Mouse (Mus musculus) testis, adult 2 months (tissue): ENCODE results near the gene Man2b2. TPM values are rescaled to one million over a fixed set of nuclear protein-coding genes. Genes with fewer than 3 reads are reported as not detected.
A peak's percentile ranks its signal among the peaks of the same experiment; 100 is the strongest.
"Not testable (repeated sequence)": the region's sequence is repeated elsewhere in the genome, so short reads cannot be mapped to it uniquely, and the experiment has no call there.

ENCODE experiments used
- H3K27ac ChIP-seq: fragments of 200-500 bp; 2 replicates; pipeline ENCODE4 v1.5.1; 2012; ENCODE audit warnings: low read depth, low read length; ENCODE audit not compliant: control insufficient read depth, insufficient read depth
- H3K27me3 ChIP-seq: fragments of 200-500 bp; 2 replicates; pipeline ENCODE4 v1.6.1; 2012; ENCODE audit warnings: mild to moderate bottlenecking, low read length, moderate library complexity; ENCODE audit not compliant: control insufficient read depth, insufficient read depth
- H3K36me3 ChIP-seq: fragments of 200-500 bp; 2 replicates; pipeline ENCODE4 v1.6.1; 2012; ENCODE audit warnings: mild to moderate bottlenecking, low read length; ENCODE audit not compliant: control insufficient read depth, insufficient read depth
- H3K4me1 ChIP-seq: fragments of 200-500 bp; 2 replicates; pipeline ENCODE4 v1.6.1; 2012; ENCODE audit warnings: low read length; ENCODE audit not compliant: control insufficient read depth, insufficient read depth
- H3K4me3 ChIP-seq: fragments of 200-500 bp; 2 replicates; pipeline ENCODE4 v1.5.1; 2012; ENCODE audit warnings: low read depth, mild to moderate bottlenecking, low read length, moderate library complexity, mixed read lengths; ENCODE audit not compliant: control insufficient read depth
- CTCF ChIP-seq: fragments of 200-500 bp; IDR thresholded peaks from 2 replicates; pipeline ENCODE4 v1.5.1; 2012; ENCODE audit warnings: low read depth, mild to moderate bottlenecking, inconsistent platforms, low read length, moderate library complexity; ENCODE audit not compliant: control insufficient read depth, insufficient read depth, insufficient replicate concordance
- POLR2A ChIP-seq: fragments of 200-500 bp; IDR thresholded peaks from 2 replicates; pipeline ENCODE4 v1.6.1; 2012; ENCODE audit warnings: low read depth, mild to moderate bottlenecking, inconsistent platforms, low read length, moderate library complexity; ENCODE audit not compliant: control insufficient read depth
- polyA plus RNA-seq: library from polyadenylated mRNA; depleted of rRNA; stranded (reverse); fragments of >200 nt; gene quantifications from 2 replicates; pipeline ENCODE4 v1.2.3, GENCODE M21; 2012

Man2b2 gene
- polyA plus RNA-seq, 1 experiment = 181 TPM

DNA sequence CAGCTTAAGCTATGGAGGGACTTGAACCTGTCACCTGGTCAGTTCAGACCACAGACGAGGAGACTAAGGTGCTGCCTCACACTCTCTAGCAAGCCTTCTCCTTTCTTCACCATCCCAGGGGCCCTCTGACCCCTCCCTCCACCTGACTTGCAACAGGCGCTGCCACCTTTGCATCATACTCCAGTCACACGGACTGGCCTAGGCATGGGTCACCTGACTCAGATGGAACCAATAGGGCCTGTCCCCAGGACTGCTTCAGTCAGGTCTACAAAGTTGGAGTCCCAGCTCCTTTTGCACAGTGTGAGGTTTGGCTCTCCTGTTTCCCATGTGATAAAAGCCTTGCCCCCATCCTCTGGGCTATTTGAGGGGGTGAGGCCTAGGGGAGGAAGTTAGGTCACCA lies 19.8 kb downstream of the Man2b2 start:
- no peak for TF ChIP-seq POLR2A
- H3K36me3 ChIP-seq = no peaks in the 10 kb centered on the region; the same call in 1 of the 2 replicates
- H3K27me3 ChIP-seq = no peaks in the 10 kb centered on the region
- H3K27ac ChIP-seq = no peak overlapping the region
- no peaks in the 10 kb centered on the region for H3K4me1 ChIP-seq
- H3K4me3 ChIP-seq = no peak overlapping the region

DNA sequence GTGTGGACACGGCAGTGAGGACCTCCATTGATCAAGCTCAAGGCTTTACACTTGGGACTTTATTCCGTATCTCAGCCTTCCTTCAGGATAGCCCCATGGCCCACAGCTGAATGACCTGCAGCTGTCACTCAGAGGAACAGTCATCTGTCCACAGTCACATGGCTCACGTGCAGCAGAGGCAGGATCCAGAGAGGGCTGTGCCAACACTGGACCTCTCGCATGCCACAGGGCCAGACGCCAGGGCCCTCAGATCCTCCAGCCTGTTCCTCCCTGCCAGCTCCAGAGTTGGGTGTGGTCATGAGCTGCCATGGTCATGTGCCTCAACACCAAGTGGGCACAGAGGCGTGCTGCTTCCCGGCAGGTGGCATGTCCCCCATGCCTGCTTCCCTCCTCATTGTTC lies 21.3 kb downstream of the Man2b2 start:
- no peaks in the 10 kb centered on the region for H3K4me1 ChIP-seq
- TF ChIP-seq CTCF (no peak), POLR2A (no peak)
- H3K27me3 ChIP-seq = no peaks in the 10 kb centered on the region
- H3K36me3 ChIP-seq = no peaks in the 10 kb centered on the region; the same call in 1 of the 2 replicates
- H3K4me3 ChIP-seq = no peak overlapping the region
- H3K27ac ChIP-seq = no peak overlapping the region

DNA sequence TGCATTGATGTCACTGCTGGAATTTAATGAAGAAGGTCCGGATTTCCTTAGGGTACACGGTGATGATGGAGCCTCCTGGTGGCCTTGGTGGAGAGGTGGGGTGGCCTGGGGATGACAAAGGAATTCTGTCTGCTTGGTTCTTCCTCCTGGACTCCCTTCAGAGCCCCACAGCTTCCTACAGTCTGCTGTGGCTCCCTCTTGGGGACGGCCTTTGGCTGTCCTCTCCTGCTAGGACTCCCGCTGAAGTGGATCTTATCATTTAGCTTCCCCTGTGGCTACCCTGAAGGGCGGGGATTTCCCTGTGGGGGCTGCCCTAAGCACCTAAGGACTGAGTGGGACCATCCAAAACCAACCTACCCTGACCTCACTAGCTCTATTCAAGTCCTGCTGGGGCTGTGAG lies 23.3 kb downstream of the Man2b2 start:
- TF ChIP-seq CTCF (no peak), POLR2A (no peak)
- Histone ChIP-seq H3K27me3 (no peaks in the 10 kb centered on the region), H3K36me3 (no peaks in the 10 kb centered on the region), H3K27ac (no peak overlapping the region), H3K4me3 (no peak overlapping the region), H3K4me1 (no peaks in the 10 kb centered on the region)

DNA sequence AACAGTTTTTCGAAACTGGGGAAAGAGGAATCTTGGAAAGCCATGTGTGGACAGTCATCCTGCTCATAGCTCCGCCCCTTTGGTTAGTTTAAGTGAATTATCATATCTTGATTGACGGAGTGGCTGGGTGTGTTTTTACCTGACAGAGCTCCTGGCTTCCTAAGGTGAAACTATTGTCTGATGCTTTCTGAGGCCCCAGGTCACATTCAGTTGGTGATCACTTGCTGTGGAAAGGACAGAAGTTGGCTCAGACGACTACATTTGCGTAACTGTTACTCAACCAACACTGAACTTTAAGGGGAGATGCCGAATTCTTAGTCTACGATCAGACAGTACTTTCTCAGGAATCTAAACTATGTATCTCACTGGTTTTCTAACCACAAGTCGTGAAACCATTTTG lies 33.2 kb downstream of the Man2b2 start:
- no peak for TF ChIP-seq CTCF
- TF ChIP-seq POLR2A = no peak
- H3K4me1 ChIP-seq = peaks cover 4% of the 10 kb centered on the region
- no peaks in the 10 kb centered on the region for H3K27me3 ChIP-seq
- H3K27ac ChIP-seq = peak overlapping the region; percentile 23; the same call in 1 of the 2 replicates
- H3K36me3 ChIP-seq = no peaks in the 10 kb centered on the region; the same call in 1 of the 2 replicates
- H3K4me3 ChIP-seq = peak overlapping the region; percentile 92; the same call in 1 of the 2 replicates

DNA sequence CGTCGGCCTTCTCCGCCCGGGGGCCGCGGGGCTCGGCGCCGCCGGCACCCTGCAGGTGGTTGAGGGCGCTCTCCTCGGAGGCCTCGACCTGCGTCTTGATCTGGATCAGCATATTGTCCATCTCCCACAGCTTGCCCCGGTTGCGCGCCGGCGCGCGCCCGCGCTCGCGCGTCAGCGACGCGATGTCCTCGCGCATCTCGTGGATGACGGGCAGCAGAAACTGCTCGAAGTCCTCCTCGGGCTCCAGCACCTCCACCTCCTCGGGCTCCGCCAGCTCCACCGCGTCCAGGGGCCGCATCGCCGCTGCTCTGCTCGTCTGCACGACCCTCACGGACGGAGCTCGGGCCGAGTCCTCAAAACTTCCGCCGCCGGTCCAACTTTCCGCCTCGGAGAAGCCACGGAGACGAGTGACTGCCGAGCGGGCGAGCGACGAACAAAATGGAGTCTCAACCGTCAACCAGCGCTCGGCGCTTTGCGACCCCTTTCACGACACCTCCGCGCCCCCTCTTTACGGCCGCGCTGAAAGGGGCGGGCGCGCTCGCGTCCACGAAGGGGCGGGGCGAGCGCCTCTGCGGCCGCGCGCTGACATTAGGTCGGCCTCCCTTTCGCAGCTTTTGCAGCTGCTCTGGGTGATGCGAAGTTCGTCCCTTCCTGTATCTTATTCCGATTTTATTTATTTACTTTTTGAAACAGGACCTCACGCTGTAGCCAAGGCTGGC lies 34.0 kb downstream of the Man2b2 start, which contains the start of gene Mrfap1:
TSS of gene Mrfap1 (minus strand) at position 477 of the 719 bp plus-strand sequence.
- H3K27ac ChIP-seq = peak within 1 kb of the TSS; percentile 97
- H3K4me1 ChIP-seq, H3K36me3 ChIP-seq, H3K27me3 ChIP-seq: not testable (repeated sequence)
- peak; percentile 91 for TF ChIP-seq POLR2A
- peak within 1 kb of the TSS; percentile 92 for H3K4me3 ChIP-seq

DNA sequence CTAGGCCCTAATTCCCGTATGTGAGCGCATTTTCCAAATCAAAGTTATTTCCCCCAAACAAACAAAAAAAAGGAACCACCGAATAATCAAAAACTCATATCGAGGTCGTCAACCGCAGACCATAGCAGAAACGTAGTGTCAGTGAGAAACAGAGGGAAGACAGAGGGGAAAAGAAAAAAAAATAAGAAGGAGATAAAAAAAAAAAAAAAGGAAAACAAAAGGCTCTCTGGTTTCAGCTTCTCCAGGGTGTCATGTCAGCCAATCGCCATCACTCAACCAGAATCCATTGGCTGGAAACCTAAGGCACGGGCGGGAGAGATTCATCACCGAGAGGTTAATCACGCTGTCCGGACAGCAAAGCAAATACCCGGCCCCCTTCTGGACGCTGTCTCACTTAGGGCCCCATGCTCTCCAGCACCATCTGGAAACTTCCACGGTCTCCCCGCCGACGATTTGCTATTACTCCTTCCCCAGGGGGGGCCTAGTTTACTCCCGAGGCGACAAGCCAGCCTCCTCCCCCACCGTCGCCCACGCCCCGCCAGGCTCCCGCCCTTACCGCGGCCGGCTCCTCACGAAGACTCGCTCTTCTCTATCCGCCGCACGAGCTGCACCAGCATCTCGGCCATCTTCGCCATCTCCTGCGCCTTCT lies 34.7 kb downstream of the Man2b2 start:
- H3K27me3 ChIP-seq, H3K36me3 ChIP-seq, H3K4me1 ChIP-seq: not testable (repeated sequence)
- peak overlapping the region; percentile 92 for H3K4me3 ChIP-seq
- H3K27ac ChIP-seq = peak overlapping the region; percentile 97

DNA sequence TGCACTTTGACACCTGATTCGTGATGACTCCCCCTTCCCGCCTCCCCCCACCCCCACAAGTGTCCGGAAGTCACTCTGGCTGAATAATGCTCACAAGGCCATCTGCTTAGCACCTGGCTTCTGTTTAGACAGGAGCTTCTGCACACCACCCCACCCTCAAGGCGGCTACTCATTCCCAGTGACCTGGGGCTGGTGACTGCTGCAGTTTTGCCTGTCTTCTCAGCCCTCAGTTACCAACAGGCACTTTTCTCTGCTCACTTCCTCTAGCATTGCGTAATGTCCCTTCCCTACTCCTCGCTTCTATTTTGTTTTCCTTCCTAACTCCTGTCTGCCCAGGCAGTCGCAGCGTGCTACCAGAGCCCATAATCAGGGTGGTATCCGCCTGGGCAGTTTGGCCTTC lies 38.6 kb downstream of the Man2b2 start:
- Histone ChIP-seq H3K27me3 (no peaks in the 10 kb centered on the region), H3K27ac (no peak overlapping the region), H3K4me3 (no peak overlapping the region), H3K4me1 (peaks cover 1% of the 10 kb centered on the region), H3K36me3 (no peaks in the 10 kb centered on the region; the same call in 1 of the 2 replicates)
- TF ChIP-seq CTCF = no peak
